Mouse (Mus musculus) MEL (cell line): ENCODE measurements around the gene Clcn3.

ENCODE experiments used
- BHLHE40 ChIP-seq: IDR thresholded peaks from 2 replicates; pipeline ENCODE4 v1.6.1; 2012; ENCODE audit warnings: low read depth, mild to moderate bottlenecking, inconsistent platforms, low read length, improper control_type of control experiment, borderline replicate concordance
- EP300 ChIP-seq, 2 experiments: IDR thresholded peaks; 2 replicates each; pipeline ENCODE4 v1.6.1; 2011; ENCODE audit warnings: improper control_type of control experiment in 2 of 2, low read length in 2 of 2, low read depth in 1 of 2, mild to moderate bottlenecking in 1 of 2
- ZMIZ1 ChIP-seq: IDR thresholded peaks from 2 replicates; pipeline ENCODE4 v1.6.1; 2012; ENCODE audit warnings: low read depth, mild to moderate bottlenecking, inconsistent platforms, low read length, improper control_type of control experiment, moderate library complexity

DNA sequence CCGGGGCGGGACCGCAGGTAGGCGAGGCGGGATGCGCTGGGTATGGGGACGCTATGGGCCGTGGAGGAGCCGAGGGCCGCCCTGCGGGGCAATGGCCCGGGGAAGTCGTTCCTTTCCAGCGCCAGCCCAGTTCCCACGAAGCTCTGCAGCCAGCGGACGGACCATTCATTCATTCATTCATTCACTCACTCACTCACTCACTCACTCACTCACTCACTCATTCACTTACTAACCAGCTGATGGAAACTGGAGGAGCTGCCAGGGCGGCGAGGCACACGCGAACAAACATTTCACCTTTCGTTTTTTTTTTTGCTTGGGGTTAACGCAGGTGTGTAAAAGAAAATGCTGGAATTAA lies 92.6 kb downstream of the Clcn3 start:
- TF ChIP-seq ZMIZ1 (no peak), BHLHE40 (no peak), EP300 (IDR thresholded peaks at IDR 0.05; ENCODE audit: low read depth in 1 of 2, low read length in 2 of 2) (no peak)
